Mouse (Mus musculus): Measurements from ENCODE around the gene Ercc1.

DNA sequence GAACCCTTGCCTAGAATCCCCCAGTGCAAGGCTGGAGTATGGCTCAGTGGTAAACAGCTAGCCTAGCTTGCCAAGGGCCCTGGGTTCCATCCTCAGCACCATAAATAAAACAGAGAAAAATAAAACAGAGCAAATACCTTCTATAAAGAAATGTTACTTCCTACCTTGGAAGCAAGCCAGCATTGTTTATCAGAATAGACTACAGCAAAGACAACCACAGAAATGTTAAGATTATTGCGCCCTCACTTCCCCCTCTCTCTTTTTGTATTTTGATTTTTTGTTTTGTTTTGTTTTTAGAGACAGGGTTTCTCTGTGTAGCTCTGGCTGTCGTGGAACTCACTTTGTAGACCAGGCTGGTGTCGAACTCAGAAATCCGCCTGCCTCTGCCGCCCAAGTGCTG lies 46.8 kb upstream of the Ercc1 start:
- TF ChIP-seq POLR2A (IDR thresholded peaks at IDR 0.05; ENCODE audit: insufficient read depth, low read depth, low read length): no peak
- no peak for TF ChIP-seq CTCF (IDR thresholded peaks at IDR 0.05; ENCODE audit: insufficient read depth, low read depth, low read length)

All from olfactory bulb, adult 2 months (tissue).